Mouse (Mus musculus) limb, embryonic 13.5 days (tissue): ENCODE data around the gene Ctps2. TPM values are rescaled to one million over a fixed set of nuclear protein-coding genes. Genes with fewer than 3 reads are reported as not detected.

Source experiments
- ATAC-seq: fragments of 200-750 bp; cut with Nextera tagmentation; 2 replicates; pipeline ENCODE4 v1.8.0; 2017; ENCODE audit warnings: low read depth, moderate number of reproducible peaks, moderate TSS enrichment; ENCODE audit not compliant: low FRiP score
- H3K27ac ChIP-seq: fragments of 300-500 bp; sonication (generic); 2 replicates; pipeline ENCODE4 v1.5.1; 2015; ENCODE audit warnings: inconsistent platforms, mild to moderate bottlenecking, moderate library complexity
- H3K27me3 ChIP-seq: fragments of 300-500 bp; sonication (generic); 2 replicates; pipeline ENCODE4 v1.6.1; 2015; ENCODE audit warnings: mild to moderate bottlenecking, inconsistent platforms
- H3K36me3 ChIP-seq: fragments of 300-500 bp; sonication (generic); 2 replicates; pipeline ENCODE4 v1.6.1; 2015; ENCODE audit warnings: inconsistent platforms, mild to moderate bottlenecking, moderate library complexity
- H3K4me1 ChIP-seq: fragments of 300-500 bp; sonication (generic); 2 replicates; pipeline ENCODE4 v1.6.1; 2015; ENCODE audit warnings: inconsistent platforms
- H3K4me2 ChIP-seq: fragments of 300-500 bp; sonication (generic); replicated peaks from 2 replicates; pipeline ENCODE4 v1.6.1; 2015; ENCODE audit warnings: inconsistent platforms, mild to moderate bottlenecking, moderate library complexity
- H3K4me3 ChIP-seq: fragments of 300-500 bp; sonication (generic); 2 replicates; pipeline ENCODE4 v1.5.1; 2015; ENCODE audit warnings: moderate library complexity, mild to moderate bottlenecking, inconsistent platforms
- H3K9ac ChIP-seq: fragments of 300-500 bp; sonication (generic); 2 replicates; pipeline ENCODE4 v1.6.1; 2015; ENCODE audit warnings: mild to moderate bottlenecking, inconsistent platforms
- H3K9me3 ChIP-seq: fragments of 300-500 bp; sonication (generic); 2 replicates; pipeline ENCODE4 v1.6.1; 2016; ENCODE audit warnings: inconsistent platforms
- WGBS: fragments of 180-500 bp; shearing (Covaris S2); methylation state at CpG from one replicate; pipeline ENCODE4 v1.1.7; 2015; 5-methylcytosine and 5-hydroxymethylcytosine counted together
- polyA plus RNA-seq: library from polyadenylated mRNA; unstranded; fragments of >200 nt; fragmentation: Nextera tagmentation; extraction: Ambion mirVana; gene quantifications from 2 replicates; pipeline ENCODE4 v1.2.1, GENCODE M21; 2015

Gene Ctps2
- polyA plus RNA-seq, 1 experiment from 2014 or later: 111 TPM

- WGBS: 35% methylated on average over 5 of the region's 5 CpGs
- no peak overlapping the region for H3K4me2 ChIP-seq
- H3K4me1 ChIP-seq: no peaks in the 10 kb centered on the region
- no peak overlapping the region for H3K4me3 ChIP-seq
- no peak overlapping the region for H3K9ac ChIP-seq
- H3K27me3 ChIP-seq: no peaks in the 10 kb centered on the region
- no peak overlapping the region for H3K27ac ChIP-seq
- no peak for ATAC-seq
- peaks cover 26% of the 10 kb centered on the region for H3K36me3 ChIP-seq
- no peaks in the 10 kb centered on the region for H3K9me3 ChIP-seq
Observed at GRCm38 (mm10) chrX:162915697-162916096, 14.7 kb downstream of the Ctps2 start.

GRCm38 (mm10) chrX:162921487-162922125 lies 20.6 kb downstream of the Ctps2 start:
- Histone ChIP-seq H3K4me1 (no peaks in the 10 kb centered on the region), H3K9me3 (no peaks in the 10 kb centered on the region), H3K4me3 (no peak overlapping the region), H3K27me3 (no peaks in the 10 kb centered on the region), H3K27ac (no peak overlapping the region), H3K4me2 (no peak overlapping the region), H3K36me3 (peaks cover 30% of the 10 kb centered on the region), H3K9ac (no peak overlapping the region)
- 78% methylated on average over 8 of the region's 8 CpGs for WGBS
- no peak for ATAC-seq

DNA sequence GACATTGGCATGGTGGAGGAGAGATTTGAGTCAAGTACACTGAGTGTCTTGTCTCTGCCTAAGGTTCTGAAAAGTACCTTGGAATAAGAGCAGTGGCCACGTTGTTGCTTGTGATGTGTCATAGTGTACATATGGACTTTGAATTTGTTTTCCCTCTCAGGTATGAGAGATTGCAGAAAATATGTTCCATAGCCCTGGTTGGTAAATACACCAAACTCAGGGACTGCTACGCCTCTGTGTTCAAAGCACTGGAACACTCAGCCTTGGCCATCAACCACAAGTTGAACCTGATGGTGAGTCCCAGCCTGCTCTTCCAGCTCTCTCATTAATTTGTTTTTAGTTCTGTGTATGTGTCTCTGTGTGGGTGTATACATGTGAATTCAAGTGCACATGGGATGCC lies 30.4 kb downstream of the Ctps2 start:
- Histone ChIP-seq H3K4me1 (no peaks in the 10 kb centered on the region), H3K4me3 (no peak overlapping the region), H3K9ac (no peak overlapping the region), H3K36me3 (peaks cover 42% of the 10 kb centered on the region), H3K27me3 (no peaks in the 10 kb centered on the region), H3K9me3 (no peaks in the 10 kb centered on the region), H3K27ac (no peak overlapping the region), H3K4me2 (no peak overlapping the region)
- ATAC-seq: no peak
- 86% methylated on average over 2 of the region's 2 CpGs for WGBS

- Histone ChIP-seq H3K27me3 (peaks cover 9% of the 10 kb centered on the region; the same call in 1 of the 2 replicates), H3K4me1 (no peaks in the 10 kb centered on the region), H3K27ac (no peak overlapping the region), H3K9me3 (no peaks in the 10 kb centered on the region), H3K9ac (no peak overlapping the region), H3K36me3 (peaks cover 23% of the 10 kb centered on the region), H3K4me2 (no peak overlapping the region), H3K4me3 (no peak overlapping the region)
- 77% methylated on average over 1 of the region's 1 CpGs for WGBS
- no peak for ATAC-seq
Observed at GRCm38 (mm10) chrX:162942027-162942426, 41.0 kb downstream of the Ctps2 start.

DNA sequence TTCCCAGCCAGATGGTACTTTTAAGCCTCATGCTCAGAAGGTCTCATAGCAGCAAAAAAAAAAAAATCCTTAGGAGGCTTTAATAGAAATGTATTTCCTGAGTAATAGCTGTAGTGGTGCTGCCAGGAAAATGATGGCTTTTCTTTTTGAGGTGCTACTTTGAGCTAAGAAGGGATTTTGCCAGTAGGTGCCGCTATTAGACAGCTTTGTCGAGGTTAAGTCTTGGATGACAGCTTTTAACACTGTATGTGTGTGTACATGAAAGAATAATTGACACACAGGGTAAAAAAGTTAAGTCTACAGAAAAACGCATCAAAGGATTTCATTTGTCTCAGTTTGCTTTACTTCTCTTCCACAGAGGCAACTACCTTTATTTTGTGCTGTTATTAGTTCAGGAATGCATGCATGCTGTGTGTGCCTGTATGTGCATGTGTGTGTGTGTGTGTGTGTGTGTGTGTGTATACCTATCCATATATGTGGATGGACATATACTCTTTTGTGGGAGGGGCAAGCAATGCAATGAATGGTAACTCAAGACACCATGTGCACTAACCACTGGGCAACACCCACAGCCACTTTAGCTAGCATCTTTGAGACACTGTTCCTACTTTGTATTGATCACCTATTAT lies 48.9 kb downstream of the Ctps2 start:
- Histone ChIP-seq H3K4me2 (no peak overlapping the region), H3K27ac (no peak overlapping the region), H3K4me3 (no peak overlapping the region), H3K36me3 (no peaks in the 10 kb centered on the region), H3K27me3 (no peaks in the 10 kb centered on the region), H3K9me3 (no peaks in the 10 kb centered on the region), H3K9ac (no peak overlapping the region), H3K4me1 (no peaks in the 10 kb centered on the region)
- WGBS: 37% methylated on average over 3 of the region's 3 CpGs
- ATAC-seq: no peak

DNA sequence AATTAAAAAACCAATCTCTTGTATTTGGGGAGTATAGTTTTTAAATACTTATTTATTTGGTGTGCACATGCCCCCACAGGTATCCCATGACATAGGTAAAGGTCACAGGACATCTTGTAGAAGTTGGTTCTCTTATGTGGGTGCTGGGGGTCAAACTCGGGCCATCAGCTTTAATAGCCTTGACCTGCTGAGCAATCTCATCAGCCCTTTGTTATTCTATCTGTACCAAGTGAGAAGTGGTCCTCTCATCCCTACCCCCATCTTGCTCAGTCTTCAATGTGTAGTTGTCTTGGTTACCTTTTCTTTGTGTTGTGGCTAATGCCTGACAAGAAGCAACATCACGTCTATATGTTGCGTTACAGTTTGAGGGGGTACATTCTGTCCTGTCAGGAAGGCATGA lies 56.9 kb downstream of the Ctps2 start:
- 93% methylated on average over 3 of the region's 3 CpGs for WGBS
- no peak overlapping the region for H3K9ac ChIP-seq

GRCm38 (mm10) chrX:162963840-162964239 lies 62.8 kb downstream of the Ctps2 start:
- peaks cover 9% of the 10 kb centered on the region; the same call in 1 of the 2 replicates for H3K27me3 ChIP-seq
- no peak overlapping the region for H3K9ac ChIP-seq
- no peaks in the 10 kb centered on the region for H3K36me3 ChIP-seq
- ATAC-seq: no peak
- no peak overlapping the region for H3K27ac ChIP-seq
- WGBS: 52% methylated on average over 4 of the region's 4 CpGs
- H3K9me3 ChIP-seq: no peaks in the 10 kb centered on the region
- no peak overlapping the region for H3K4me2 ChIP-seq
- no peak overlapping the region for H3K4me3 ChIP-seq
- no peaks in the 10 kb centered on the region for H3K4me1 ChIP-seq

More for the DNA sequence above, 56.9 kb downstream of the Ctps2 start:
- Histone ChIP-seq H3K9me3 (no peaks in the 10 kb centered on the region), H3K27ac (no peak overlapping the region), H3K27me3 (peaks cover 6% of the 10 kb centered on the region; the same call in 1 of the 2 replicates), H3K4me1 (no peaks in the 10 kb centered on the region), H3K36me3 (no peaks in the 10 kb centered on the region), H3K4me3 (no peak overlapping the region), H3K4me2 (no peak overlapping the region)
- ATAC-seq: no peak

DNA sequence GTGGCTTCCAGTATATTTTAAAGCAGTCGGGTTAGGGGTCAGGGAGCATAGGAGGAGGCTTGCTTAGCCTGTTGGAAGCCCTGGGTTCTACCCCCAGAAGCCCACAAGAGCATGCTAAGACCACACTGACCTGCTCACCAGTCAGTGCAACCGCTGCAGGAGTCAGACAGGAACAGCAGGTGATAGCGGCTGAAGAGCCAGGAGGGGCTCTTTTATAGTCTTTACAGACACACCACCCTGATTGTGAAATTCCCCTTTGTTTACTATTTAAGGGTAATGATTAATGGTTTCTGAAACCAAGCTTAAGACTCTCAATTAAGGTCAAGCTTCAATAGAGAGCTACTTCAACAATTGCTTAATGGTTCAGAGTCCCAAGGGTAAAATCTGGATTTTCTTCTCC lies 63.3 kb downstream of the Ctps2 start, which contains the start of gene S100g:
TSS of gene S100g (minus strand) at position 217 of the 400 bp plus-strand sequence.
- no peaks in the 10 kb centered on the region for H3K9me3 ChIP-seq
- H3K27ac ChIP-seq: no peak within 1 kb of the TSS
- no peak for ATAC-seq
- no peak within 1 kb of the TSS for H3K9ac ChIP-seq
- no peaks in the 10 kb centered on the region for H3K4me1 ChIP-seq
- 56% methylated on average over 3 of the region's 3 CpGs for WGBS
- no peak within 1 kb of the TSS for H3K4me2 ChIP-seq
- H3K36me3 ChIP-seq: no peaks in the 10 kb centered on the region
- H3K27me3 ChIP-seq: peaks cover 9% of the 10 kb centered on the region; the same call in 1 of the 2 replicates
- H3K4me3 ChIP-seq: no peak within 1 kb of the TSS

- H3K4me1 ChIP-seq: no peaks in the 10 kb centered on the region
- H3K4me3 ChIP-seq: no peak overlapping the region
- H3K4me2 ChIP-seq: no peak overlapping the region
- H3K9ac ChIP-seq: no peak overlapping the region
- H3K27me3 ChIP-seq: peaks cover 14% of the 10 kb centered on the region; the same call in 1 of the 2 replicates
- WGBS: 81% methylated on average over 8 of the region's 8 CpGs
- no peak for ATAC-seq
- no peaks in the 10 kb centered on the region for H3K36me3 ChIP-seq
- H3K9me3 ChIP-seq: no peaks in the 10 kb centered on the region
- no peak overlapping the region for H3K27ac ChIP-seq
Observed at GRCm38 (mm10) chrX:162967456-162967855, 66.4 kb downstream of the Ctps2 start.

DNA sequence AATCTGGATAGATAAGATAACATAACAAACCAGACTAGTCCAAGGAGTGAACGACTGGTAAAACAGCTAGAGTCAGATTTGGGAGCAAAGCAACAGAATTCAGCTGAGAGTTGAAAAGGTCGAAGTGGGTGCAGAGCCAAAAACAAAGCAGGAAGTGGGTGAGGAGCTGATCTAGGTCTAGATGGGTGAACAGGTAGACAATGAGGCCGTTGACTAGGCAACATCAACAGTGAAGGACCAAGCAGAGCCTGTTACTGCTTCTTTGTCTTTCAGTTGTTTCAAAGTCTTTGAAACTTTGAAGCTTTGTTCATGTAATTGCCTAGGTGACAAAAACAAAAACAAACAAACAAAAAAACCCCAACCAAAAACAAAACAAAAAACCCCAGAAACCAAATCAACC lies 75.2 kb downstream of the Ctps2 start:
- 75% methylated on average over 3 of the region's 3 CpGs for WGBS
- Histone ChIP-seq H3K9ac (no peak overlapping the region), H3K9me3 (no peaks in the 10 kb centered on the region), H3K4me2 (no peak overlapping the region), H3K4me3 (no peak overlapping the region), H3K36me3 (peaks cover 5% of the 10 kb centered on the region; the same call in 1 of the 2 replicates), H3K4me1 (no peaks in the 10 kb centered on the region), H3K27ac (no peak overlapping the region), H3K27me3 (no peaks in the 10 kb centered on the region)
- ATAC-seq: no peak

GRCm38 (mm10) chrX:162986876-162987495 lies 85.9 kb downstream of the Ctps2 start:
- no peaks in the 10 kb centered on the region for H3K4me1 ChIP-seq
- H3K27ac ChIP-seq: no peak overlapping the region
- WGBS: 90% methylated on average over 10 of the region's 10 CpGs
- no peak overlapping the region for H3K9ac ChIP-seq
- H3K4me3 ChIP-seq: no peak overlapping the region
- H3K27me3 ChIP-seq: no peaks in the 10 kb centered on the region; the same call in 1 of the 2 replicates
- peaks cover 5% of the 10 kb centered on the region; the same call in 1 of the 2 replicates for H3K36me3 ChIP-seq
- no peaks in the 10 kb centered on the region for H3K9me3 ChIP-seq
- no peak overlapping the region for H3K4me2 ChIP-seq
- ATAC-seq: no peak

GRCm38 (mm10) chrX:162991396-162991795 lies 90.4 kb downstream of the Ctps2 start:
- no peaks in the 10 kb centered on the region for H3K36me3 ChIP-seq
- no peak for ATAC-seq
- H3K4me3 ChIP-seq: no peak overlapping the region
- H3K27ac ChIP-seq: no peak overlapping the region
- no peaks in the 10 kb centered on the region for H3K9me3 ChIP-seq
- no peak overlapping the region for H3K9ac ChIP-seq
- H3K4me2 ChIP-seq: no peak overlapping the region
- peaks cover 8% of the 10 kb centered on the region; the same call in 1 of the 2 replicates for H3K27me3 ChIP-seq
- H3K4me1 ChIP-seq: no peaks in the 10 kb centered on the region
- 84% methylated on average over 4 of the region's 4 CpGs for WGBS
